Mouse (Mus musculus): ENCODE data around the gene Slc22a3.

Gene Slc22a3

GRCm38 (mm10) chr17:12403420-12403819 is 104.1 kb downstream of the Slc22a3 start:
- DNase-seq (ENCODE audit: low spot score) = no peak

GRCm38 (mm10) chr17:12396163-12396677 is 111.3 kb downstream of the Slc22a3 start:
- DNase-seq (ENCODE audit: low spot score) = no peak

GRCm38 (mm10) chr17:12388239-12388638 is 119.3 kb downstream of the Slc22a3 start:
- DNase-seq (ENCODE audit: low spot score) = no peak

- DNase-seq (ENCODE audit: low spot score) = no peak
Observed at GRCm38 (mm10) chr17:12387781-12388180, 119.7 kb downstream of the Slc22a3 start.

GRCm38 (mm10) chr17:12385049-12385794 is 122.3 kb downstream of the Slc22a3 start:
- DNase-seq (ENCODE audit: low spot score) = no peak

- no peak for DNase-seq (ENCODE audit: low spot score)
Observed at GRCm38 (mm10) chr17:12382531-12382930, 125.0 kb downstream of the Slc22a3 start.

- DNase-seq (ENCODE audit: low spot score) = no peak
Observed at GRCm38 (mm10) chr17:12381579-12381978, 125.9 kb downstream of the Slc22a3 start.

- no peak for DNase-seq (ENCODE audit: low spot score)
Observed at GRCm38 (mm10) chr17:12380287-12380686, 127.2 kb downstream of the Slc22a3 start.

- no peak for DNase-seq (ENCODE audit: low spot score)
Observed at GRCm38 (mm10) chr17:12377981-12378705, 129.4 kb downstream of the Slc22a3 start, which contains the start of gene Plg. Gene Plg, plus strand, starts transcription at chr17:12378608.

- no peak for DNase-seq (ENCODE audit: low spot score)
Observed at GRCm38 (mm10) chr17:12373601-12374144, 133.8 kb downstream of the Slc22a3 start.

GRCm38 (mm10) chr17:12372021-12372420 is 135.5 kb downstream of the Slc22a3 start:
- peak; percentile 38 for DNase-seq (ENCODE audit: low spot score)

- no peak for DNase-seq (ENCODE audit: low spot score)
Observed at GRCm38 (mm10) chr17:12371310-12371925, 136.1 kb downstream of the Slc22a3 start.

GRCm38 (mm10) chr17:12370289-12370688 is 137.2 kb downstream of the Slc22a3 start:
- no peak for DNase-seq (ENCODE audit: low spot score)

GRCm38 (mm10) chr17:12369393-12369792 is 138.1 kb downstream of the Slc22a3 start:
- no peak for DNase-seq (ENCODE audit: low spot score)

Data from ovary, postnatal 14 days (tissue).